Mouse (Mus musculus) testis, adult 2 months (tissue): Measurements from ENCODE around the gene Igflr1.

Experiments used
- CTCF ChIP-seq: fragments of 200-500 bp; IDR thresholded peaks from 2 replicates; pipeline ENCODE4 v1.5.1; 2012; ENCODE audit warnings: low read depth, mild to moderate bottlenecking, inconsistent platforms, low read length, moderate library complexity; ENCODE audit not compliant: control insufficient read depth, insufficient read depth, insufficient replicate concordance
- POLR2A ChIP-seq: fragments of 200-500 bp; IDR thresholded peaks from 2 replicates; pipeline ENCODE4 v1.6.1; 2012; ENCODE audit warnings: low read depth, mild to moderate bottlenecking, inconsistent platforms, low read length, moderate library complexity; ENCODE audit not compliant: control insufficient read depth

DNA sequence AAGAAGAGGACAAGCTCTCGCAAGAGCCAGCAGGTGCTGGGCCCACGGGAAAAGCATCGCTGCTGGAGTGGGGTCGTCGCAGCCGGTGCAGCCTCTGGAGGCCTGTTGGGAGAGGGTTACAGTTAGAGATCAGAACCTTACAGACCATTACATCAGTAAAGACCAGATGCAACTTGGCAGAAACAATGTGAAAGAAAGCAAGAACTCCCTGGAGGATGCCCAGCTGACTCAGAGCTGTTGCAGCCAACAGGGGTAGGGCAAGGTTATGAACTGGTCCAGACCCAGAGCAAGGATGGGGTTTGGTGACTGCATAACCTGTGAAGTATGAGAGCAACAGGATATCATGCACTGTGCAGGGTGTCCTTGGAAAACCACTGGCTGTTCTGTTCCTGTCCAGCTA lies 40.7 kb upstream of the Igflr1 start:
- TF ChIP-seq CTCF (no peak), POLR2A (no peak)
